Mouse (Mus musculus): Measurements from ENCODE around the gene Evi2a.

The Evi2a gene

DNA sequence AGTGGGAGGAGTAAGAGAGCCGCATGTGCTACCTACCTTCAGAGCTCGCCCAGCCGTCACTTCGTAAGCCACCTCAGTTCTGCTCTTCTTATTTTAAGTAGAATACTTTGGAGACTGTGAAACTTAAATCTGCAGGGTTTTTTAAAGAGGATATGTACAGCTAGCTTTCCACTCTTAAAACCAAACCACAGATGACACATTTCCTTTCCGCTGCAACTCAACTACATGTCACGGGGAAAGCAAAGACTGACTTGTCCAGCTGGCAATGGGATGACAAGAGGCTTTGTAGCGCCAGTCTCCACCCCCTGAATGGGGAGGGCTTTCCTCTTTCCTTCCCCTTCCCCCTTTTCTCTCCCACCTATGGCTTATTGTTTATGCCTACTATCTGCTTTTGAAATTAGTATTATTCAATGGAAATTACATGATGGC, at the start of gene Evi2a, which contains the start of gene Evi2:
Gene Evi2a (minus strand): TSS at position 277 of the 429 bp plus-strand sequence.
Gene Evi2 (minus strand): TSS at position 257 of the 429 bp plus-strand sequence.
- in situ Hi-C loops (cut with MboI): no loop called here

DNA sequence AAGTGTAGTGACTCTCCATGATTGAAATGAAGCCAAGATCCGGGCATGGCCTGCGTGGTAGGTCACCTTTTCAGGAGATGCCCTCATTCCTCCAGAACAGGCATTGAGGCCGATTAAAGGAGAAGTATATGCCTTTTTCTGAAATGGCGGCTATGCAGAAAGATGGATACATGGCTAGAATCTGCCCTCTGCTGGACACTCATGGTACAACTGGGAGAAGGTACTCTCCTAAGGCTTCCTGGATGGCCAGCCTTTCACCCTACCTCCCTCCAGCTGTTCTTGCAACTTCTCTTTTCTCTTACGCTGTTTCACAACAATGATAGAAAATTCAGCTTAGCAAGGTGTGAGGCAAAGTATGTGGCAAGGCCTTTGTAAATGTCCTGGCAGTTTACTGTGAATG, 47.3 kb upstream of the Evi2a start:
- in situ Hi-C loops (cut with MboI): loop anchor here (25.0 kb wide), 1 partner anchor 335 kb away; no protein-coding TSS in a partner anchor

DNA sequence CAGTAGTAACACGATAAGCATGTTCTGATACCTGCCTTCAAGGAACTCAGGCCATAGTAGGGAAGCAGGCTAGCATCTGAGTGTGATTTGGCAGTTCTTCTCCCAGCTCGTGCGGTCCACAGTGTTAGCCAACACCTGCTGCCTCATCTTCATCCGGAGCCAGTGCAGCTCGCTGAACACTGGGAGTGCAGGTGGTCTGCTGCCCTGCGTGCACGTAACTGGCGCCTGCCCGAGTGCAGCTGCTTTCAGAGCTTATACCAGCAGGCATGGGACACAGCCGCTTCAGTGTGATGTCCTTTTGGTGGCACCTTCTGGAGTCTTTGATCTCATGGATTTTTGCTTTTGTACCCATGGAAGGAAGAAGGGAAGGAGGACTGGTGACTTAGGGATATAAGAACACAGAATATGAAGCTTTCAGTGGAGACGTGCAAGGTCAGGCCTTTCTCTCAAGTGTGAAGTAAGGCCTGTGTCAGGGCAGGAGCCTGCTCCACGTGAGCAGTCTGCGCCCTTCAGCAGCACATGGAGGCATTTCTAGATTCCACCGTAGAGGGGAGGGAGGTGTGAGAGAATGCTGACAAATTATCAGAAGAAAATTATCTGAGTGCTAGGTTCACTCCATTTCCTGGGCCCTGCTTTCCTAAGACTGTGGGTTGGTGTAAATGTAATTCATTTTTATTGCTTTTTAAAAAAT, 45.1 kb upstream of the Evi2a start:
- in situ Hi-C loops (cut with MboI): loop anchor here (25.0 kb wide), 1 partner anchor 337 kb away; no protein-coding TSS in a partner anchor

DNA sequence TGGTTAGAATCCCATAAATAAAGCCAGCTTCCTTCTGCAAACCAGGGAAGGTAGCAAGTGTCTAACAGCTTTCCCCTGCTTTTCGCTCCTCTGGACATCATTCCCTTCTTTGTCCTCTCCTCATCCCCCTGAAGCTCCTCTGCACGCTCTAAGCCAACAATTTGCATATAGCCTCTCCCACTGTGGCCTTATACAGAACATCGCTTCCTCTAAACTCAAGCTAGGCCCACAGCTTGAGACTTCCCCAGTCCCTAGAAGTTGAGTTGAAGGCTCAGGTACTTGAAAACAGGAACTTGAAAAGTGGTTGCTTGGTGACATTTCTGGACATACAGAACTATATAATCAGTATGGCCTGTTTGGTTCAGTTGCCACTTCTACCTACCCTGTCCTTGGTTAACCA, 43.4 kb upstream of the Evi2a start:
- in situ Hi-C loops (cut with MboI): no loop called here

DNA sequence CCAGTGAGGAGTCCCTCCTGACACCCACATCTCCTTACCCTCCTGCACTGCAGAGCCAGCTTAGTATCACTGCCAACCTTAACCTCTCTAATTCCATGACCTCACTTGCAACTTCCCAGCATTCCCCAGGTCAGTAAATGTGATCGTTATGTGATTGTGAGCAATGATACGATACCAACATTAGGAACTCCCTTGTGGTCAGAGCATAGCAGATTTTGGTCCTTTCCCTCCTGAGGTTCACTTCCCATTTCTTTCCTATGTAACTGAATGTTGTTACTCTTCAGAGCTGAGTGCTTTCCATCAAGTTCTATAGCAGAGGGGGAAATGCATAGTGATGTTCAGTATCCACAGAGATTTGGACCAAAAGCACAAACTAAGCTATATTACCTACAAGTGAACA, 39.9 kb upstream of the Evi2a start:
- in situ Hi-C loops (cut with MboI): no loop called here

DNA sequence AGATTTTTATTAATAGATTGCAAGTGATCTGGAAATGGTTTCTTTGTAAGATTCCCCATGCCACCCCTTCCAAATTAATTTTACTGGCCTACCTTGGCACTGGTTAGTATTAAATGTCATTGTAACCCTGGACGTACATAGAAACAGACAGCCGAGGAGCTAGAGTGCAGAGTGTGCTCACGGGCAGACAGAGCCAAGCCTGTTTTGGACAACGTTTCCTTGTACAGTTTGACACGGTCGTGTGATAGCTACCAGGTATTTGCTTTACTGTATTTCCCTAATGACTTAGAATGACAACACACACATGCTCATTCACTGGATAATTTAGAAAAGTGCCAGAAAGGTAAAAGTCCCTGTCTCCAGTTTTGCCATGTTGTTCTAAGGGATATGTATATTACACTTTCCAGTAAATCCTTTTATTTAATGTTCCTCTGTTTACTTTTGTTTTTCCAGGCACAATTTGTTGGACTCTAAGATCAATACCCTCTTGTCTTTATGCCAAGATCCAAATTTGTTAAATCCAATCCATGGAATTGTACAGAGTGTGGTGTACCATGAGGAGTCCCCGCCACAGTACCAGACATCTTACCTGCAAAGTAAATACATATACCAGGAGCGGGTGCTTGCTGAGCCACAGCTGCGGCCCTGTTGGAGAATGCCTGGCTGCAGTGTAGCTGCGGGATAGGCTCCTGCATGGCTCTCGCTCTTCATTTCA, 37.9 kb upstream of the Evi2a start:
- in situ Hi-C loops (cut with MboI): no loop called here

DNA sequence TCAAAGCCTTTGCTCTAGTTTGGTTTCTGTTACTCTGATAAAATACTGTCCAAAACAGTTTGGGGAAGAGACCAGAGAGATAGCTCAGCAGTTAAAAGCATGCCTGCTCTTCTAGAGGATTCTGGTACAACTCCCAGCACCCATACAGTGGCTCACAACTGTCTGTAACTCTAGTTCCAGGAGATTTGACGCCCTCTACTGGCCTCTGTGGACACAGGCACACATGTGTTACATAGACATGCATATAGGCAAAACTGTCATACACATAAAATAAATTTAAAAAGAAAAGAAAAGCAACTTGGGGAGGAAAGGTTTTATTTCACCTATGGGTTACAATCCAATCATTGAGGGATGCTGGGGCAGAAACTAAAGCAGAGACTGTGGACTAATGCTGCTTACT, 36.5 kb upstream of the Evi2a start:
- in situ Hi-C loops (cut with MboI): no loop called here

DNA sequence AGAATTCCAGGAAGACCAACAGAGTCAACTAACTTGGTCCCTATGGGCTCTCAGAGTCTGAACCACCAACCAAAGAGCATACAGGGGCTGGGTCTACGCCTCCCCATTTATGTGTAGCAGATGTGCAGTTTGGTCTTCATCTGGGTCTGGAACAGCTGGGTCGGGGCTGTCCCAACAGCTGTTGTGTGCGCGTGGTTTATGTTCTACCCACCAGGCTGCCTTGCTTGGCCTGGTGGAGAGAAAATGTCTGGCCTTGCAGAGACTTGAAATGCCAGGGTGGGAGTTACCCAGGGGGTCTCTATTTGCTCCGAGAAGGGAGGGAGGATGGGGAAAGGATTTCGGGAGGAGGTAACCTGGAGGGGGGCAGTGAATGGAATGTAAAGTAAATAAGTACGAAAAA, 33.1 kb upstream of the Evi2a start:
- in situ Hi-C loops (cut with MboI): no loop called here

DNA sequence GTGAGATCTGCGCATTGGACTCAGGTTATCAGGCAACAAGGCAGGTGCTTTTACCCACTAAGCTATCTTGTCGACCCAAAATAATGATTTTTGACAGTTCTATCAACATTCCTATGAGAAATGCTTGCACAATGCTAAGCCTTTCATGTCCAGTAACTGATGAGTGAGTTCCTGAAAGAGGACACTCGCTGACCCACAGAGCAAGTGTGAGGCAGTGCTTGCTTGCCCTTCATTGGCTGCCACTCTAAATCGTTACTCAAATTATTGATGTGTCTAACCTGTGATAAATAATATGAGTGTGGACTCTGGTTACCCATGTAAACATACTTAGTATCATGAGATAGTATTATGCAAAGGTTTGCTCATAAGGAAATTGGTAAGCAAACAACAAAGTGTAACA, 30.1 kb upstream of the Evi2a start:
- in situ Hi-C loops (cut with MboI): no loop called here

DNA sequence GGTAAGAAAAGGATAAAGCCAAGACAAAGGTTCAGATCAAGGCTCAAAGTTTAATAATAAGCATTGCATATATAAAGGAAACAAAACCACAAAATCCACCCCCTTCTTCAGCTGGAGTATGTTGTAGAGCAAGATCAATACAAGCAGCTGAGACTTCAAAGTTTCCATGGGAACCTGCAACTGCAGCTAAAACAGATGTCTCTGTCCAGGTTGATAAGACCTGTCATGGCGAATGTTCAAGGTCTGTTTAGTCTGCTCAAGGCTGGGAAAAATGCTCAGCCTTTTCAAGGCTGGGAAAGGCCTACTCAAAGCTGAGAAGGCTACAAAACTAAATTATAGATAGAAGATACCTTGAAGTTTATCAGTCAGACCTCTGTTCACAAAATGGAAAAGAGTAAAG, 22.2 kb upstream of the Evi2a start:
- in situ Hi-C loops (cut with MboI): no loop called here

DNA sequence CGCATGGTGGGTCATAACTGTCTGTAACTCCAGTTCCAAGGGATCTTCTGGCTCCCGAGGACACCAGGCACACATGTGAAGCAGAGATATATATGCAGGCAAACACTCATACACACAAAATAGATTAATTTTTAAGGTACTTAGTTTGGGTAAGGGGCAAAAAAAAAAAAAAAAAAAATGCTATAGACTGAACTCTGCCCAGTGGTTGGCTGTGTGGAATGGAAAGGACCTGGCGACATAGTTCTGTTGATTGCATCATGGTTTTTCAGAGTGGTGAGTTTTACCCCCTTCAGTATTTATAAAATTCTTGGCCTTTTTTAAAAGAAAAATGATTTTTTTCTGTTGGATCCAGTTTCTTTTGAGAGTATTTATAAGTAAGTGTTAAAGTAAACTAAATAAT, 5.9 kb upstream of the Evi2a start:
- in situ Hi-C loops (cut with MboI): no loop called here

DNA sequence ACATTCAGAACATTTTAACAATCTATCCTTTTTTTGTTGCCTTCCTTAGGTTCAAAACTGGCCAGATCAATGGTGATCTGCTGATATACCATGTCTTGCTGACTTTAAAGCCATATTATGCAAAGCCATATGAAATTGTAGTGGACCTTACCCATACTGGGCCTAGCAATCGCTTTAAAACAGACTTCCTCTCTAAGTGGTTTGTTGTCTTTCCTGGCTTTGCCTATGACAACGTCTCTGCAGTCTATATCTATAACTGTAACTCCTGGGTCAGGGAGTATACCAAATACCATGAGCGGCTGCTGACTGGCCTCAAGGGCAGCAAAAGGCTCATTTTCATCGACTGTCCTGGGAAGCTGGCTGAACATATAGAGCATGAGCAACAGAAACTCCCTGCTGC, 5.1 kb upstream of the Evi2a start:
- in situ Hi-C loops (cut with MboI): no loop called here

DNA sequence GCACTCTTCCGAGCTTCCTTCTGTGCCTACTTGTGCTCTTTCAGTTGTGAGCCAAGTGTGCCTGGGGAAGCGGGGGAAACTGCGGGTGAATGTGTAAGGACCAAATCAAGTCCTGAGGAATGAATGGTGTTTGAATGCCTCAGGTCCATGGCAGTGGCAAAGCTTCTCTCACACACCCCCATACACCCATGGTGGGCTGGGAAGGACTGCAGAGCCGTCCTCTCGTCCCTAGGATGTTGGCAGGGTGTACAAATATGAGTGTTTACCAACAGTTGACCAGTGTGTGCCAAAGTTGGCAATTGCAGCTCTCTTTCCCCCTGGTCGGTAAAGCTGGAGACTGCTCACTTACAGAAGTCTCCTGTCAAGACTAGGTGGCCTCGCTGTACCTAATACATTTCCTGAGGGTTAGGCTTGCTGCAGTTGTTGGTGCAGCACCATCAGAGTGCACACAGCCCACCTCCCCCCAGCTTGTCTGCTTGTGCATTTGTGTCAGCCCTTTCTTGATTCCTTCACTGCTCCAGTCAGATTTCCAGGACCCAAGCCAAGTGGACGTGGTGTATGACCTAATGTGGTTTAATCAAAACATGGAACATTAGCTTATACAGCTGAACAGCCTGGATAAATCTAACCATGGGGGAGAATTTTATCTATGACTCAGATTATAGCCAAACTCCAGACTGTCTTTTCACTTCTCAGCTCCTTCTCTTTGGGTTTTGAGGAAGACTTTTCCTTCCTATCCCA, 3.7 kb upstream of the Evi2a start:
- in situ Hi-C loops (cut with MboI): no loop called here

DNA sequence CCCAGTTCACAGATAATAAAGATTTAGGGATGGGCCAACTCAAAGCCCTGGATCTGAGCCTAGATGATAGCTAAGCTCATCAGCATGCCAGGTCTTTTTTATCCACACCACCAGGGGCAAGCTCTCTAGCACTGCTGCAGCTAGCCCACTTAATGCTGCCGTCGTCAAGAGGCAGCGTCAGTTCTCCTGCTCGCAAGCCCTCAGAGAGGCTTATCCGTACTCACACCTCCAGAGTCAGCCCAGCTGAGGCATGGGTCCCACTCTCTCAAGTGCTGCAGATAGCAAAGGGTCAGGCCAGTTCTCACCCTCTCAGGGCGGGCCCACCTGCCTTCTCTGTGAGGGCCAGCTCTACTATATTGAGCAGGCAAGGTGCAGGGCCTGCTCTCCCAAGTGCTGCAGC, 2.9 kb upstream of the Evi2a start:
- in situ Hi-C loops (cut with MboI): no loop called here

DNA sequence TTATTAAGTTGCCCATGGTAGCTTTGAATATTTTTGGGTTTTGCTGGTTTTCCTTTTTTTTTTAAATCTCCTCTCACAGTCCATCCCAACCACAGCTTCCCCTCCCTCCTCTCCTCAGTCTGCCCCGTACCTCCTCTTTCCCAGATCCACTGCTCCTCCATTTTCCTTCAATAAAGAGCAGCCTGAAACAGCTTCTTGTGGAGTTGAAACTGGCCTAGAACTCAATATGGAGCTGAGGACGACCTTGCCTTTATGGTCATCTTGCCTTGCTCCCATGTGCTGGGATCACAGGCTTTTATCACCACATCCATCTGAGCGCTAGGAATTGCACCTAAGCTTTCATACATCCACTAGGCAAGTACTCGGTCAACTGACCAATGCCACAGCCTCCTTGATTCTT, 1.1 kb upstream of the Evi2a start:
- in situ Hi-C loops (cut with MboI): no loop called here

DNA sequence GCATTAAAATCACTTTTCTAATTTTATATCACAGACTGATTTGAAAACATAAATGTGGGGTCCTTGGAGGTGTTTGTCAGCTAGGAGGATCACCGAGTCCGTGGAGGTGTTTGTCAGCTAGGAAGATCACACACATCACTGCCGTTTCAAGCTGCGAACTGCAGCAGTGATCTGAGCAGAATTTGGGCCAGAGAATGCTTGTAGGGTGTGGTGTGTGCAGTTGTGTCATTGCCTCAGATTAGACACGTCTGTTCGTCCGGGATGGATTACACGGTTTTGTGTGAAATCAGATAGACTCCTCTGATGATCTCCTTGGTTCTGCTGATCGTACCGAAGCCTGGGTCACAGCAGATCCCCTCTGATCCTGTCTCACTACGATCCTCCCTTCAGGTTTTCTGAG, 365 bp upstream of the Evi2a start:
- in situ Hi-C loops (cut with MboI): no loop called here

DNA sequence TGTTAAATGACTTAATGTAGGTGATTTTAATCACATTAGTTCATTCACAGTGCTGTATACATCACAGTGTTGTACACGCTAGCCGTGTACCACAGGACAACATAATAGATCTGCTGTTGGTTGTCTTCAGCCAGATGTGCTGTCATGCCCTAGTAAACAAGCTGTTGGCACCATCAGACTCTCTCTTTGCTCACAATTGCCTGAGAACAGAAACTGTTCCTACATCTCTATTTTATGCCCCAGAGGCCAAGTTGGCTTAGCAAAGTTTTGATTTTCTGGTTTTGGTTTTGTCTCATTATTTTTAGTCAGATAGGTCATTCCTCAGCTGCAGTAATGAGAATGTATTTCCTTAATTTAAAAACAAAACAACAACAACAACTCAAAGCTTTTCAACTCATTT, 673 bp downstream of the Evi2a start:
- in situ Hi-C loops (cut with MboI): no loop called here

DNA sequence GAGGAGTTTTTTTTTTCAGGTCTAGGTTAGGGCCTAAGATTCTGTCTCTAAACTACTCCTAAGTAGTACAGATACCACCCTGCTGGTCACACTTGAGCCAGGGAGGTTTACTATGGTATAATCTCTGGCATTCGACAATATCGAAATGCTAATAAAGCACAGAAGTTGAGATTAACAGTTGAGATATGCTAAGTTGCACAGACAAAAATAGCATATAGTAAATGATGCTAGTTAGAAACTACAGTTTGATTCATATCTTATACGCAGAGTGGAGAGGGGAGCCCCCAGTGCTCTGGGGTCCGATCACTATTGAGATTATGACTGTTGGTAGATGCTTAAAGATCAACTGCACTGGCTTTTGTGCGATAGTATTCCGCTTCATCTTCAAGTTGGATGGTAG, 1.2 kb downstream of the Evi2a start:
- in situ Hi-C loops (cut with MboI): no loop called here

DNA sequence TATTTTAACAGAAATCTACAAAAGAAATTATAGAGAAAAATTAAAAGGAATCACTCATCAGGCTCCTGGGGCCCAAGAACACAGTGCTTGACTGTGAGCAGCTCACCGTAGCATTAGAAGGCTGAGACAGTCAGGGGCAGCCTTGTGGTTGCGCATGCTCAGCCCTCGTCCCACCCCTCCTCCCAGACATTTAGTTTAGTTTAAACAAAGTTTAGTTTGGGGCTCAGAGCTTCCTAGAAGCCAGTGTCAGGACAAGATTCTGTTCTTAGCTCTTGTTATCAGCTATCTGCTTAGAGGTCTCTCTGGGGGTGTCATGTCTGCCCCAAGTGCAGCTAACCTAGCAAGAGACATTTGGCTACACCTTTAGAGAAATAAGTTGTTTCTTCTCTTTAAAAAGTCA, 1.8 kb downstream of the Evi2a start:
- in situ Hi-C loops (cut with MboI): no loop called here

DNA sequence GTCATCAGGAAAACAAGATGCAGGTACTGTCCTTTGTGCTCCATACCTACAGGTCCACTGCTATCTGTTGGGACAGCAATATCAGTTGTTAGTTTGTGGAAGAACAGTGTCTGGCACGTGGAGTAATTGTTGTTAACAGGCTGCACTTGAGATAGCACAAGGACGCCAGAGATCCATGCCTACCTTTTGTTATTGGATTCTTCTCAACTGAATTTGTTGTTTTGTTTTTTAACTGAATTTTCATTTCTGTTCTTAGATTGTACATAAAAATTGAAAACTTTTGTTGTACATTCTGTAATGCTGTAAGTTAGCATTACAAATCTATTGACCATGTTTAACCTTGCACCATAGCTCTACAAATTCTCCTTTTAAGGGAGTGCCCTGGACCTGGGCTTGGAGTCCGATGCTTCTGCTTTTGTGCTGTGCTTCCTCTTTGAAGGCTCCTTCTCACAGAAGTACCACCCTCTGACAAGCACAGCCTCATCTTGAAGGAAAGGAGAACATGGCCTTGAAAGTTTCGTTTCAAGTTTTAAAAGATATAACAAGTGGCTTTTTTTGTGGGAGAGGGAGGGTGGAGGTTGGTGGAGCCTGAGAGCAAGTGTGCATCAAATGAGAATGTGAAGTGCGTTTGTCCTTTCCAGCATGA, 2.5 kb downstream of the Evi2a start:
- in situ Hi-C loops (cut with MboI): no loop called here

DNA sequence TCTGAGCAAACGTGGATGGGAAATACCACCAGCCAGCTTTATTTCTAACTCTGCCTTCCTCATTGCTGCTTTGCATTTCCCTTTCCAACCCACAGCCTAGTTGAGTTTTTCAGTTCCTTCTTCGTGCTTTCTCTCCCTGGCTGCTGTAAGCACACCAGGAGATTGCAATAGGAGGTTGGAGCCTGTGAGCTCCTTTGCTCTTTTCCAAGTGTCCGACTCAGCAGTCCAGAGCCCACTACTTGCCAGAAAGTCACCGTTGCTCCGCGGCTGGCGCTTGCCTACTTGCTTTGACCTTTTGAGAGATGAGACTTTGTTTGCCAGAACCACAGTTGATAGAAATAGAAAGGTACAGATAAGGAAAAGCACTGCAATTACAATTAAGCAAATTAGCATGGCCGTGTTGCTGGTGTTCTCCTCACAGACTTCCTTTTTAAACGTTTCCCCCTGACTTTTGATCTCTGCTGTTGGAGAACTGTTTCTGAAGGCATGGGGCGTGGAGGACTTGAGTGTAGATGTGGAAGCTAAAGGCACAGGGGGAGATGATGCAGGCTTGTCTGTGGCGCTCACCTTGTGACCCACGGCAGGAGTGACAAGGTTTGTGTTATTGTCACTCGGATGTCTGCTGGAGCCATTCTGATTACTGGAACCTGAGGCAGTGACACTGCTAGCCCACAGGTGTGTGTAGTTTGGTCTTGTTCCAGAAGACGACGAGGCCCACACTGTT, 3.2 kb downstream of the Evi2a start:
- in situ Hi-C loops (cut with MboI): no loop called here

DNA sequence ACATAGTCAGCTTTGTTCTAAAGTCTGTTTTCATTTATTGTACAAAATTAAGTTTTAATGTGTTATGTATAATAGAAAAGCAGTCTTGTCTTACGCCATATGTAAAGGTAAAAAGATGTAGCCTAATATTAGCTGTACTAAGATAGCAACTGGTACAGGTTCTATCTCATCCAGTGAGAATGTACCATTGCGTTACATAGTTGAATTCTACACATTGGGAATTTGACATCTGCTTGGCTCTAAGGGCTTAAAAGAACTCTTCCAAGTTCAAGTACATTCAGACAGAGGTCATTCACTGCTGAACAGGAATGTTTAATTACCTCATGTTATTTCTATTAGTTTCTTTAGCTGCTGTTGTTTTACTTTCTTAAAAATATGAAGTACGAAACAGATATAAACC, 3.9 kb downstream of the Evi2a start:
- in situ Hi-C loops (cut with MboI): no loop called here

Measured in mature B cell (primary cell).